Mouse (Mus musculus) heart, embryonic 10.5 days (tissue): ENCODE measurements around the gene C2. TPM values are rescaled to one million over a fixed set of nuclear protein-coding genes. Genes with fewer than 3 reads are reported as not detected.

ENCODE experiments used
- DNase-seq: peaks from one replicate; pipeline ENCODE4 v3.0.0-alpha.2; 2017; ENCODE audit warnings: low spot score
- H3K27ac ChIP-seq: fragments of 300-500 bp; sonication (generic); 2 replicates; pipeline ENCODE4 v1.5.1; 2016; ENCODE audit warnings: mild to moderate bottlenecking
- H3K27me3 ChIP-seq: fragments of 300-500 bp; sonication (generic); 2 replicates; pipeline ENCODE4 v1.6.1; 2016; ENCODE audit warnings: mild to moderate bottlenecking; ENCODE audit not compliant: poor library complexity, insufficient read depth, severe bottlenecking
- H3K36me3 ChIP-seq: fragments of 300-500 bp; sonication (generic); 2 replicates; pipeline ENCODE4 v1.6.1; 2016; ENCODE audit warnings: mild to moderate bottlenecking, moderate library complexity
- H3K4me1 ChIP-seq: fragments of 300-500 bp; sonication (generic); 2 replicates; pipeline ENCODE4 v1.6.1; 2016; ENCODE audit warnings: mild to moderate bottlenecking
- H3K4me3 ChIP-seq: fragments of 300-500 bp; sonication (generic); 2 replicates; pipeline ENCODE4 v1.5.1; 2016; ENCODE audit warnings: mild to moderate bottlenecking, moderate library complexity
- H3K9me3 ChIP-seq: fragments of 300-500 bp; sonication (generic); 2 replicates; pipeline ENCODE4 v1.6.1; 2016; ENCODE audit warnings: mild to moderate bottlenecking, moderate library complexity
- WGBS: fragments of 180-500 bp; shearing (Covaris S2); methylation state at CpG from one replicate; pipeline ENCODE4 v1.1.7; 2016; 5-methylcytosine and 5-hydroxymethylcytosine counted together
- polyA plus RNA-seq: library from polyadenylated mRNA; unstranded; fragments of >200 nt; fragmentation: Nextera tagmentation; extraction: Ambion mirVana; gene quantifications from 2 replicates; pipeline ENCODE4 v1.2.1, GENCODE M21; 2016

The C2 gene
- 0.67 and 1.6 TPM in 2 replicates for polyA plus RNA-seq

- peak; percentile 92 for DNase-seq
- H3K4me1 ChIP-seq: peaks cover 46% of the 10 kb centered on the region
- under 1% methylated on average over 33 of the region's 44 CpGs for WGBS
Measured at GRCm38 (mm10) chr17:34898160-34898586, at the start of gene C2, which contains the start of gene Ehmt2. C2 (minus strand) TSS chr17:34898265. Ehmt2 (plus strand) TSS chr17:34898469.

DNA sequence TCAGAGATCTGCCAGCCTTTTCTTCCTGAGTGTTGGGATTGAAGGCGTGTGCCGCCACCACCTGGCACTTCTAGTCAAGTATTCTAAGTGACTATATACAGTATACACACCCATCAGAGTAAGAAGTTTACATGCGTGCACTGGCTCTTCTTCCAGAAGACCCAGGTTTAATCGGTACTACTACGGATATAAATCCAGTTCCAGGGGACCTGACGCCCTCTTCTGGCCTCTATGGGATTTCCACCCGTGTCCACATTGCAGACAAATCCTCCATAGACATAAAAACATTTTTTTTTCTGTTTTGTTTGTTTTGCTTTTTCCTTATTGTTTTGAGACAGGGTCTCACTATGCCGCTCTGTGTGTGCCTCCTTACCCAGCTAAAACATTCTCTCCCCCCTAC, 49.5 kb upstream of the C2 start:
- Histone ChIP-seq H3K27ac (no peak overlapping the region), H3K9me3 (no peaks in the 10 kb centered on the region), H3K4me3 (no peak overlapping the region), H3K36me3 (peaks cover 24% of the 10 kb centered on the region), H3K27me3 (no peaks in the 10 kb centered on the region), H3K4me1 (peaks cover 12% of the 10 kb centered on the region)
- DNase-seq: no peak
- 30% methylated on average over 8 of the region's 8 CpGs for WGBS

More at GRCm38 (mm10) chr17:34898160-34898586, at the start of gene C2, which contains the start of gene Ehmt2:
- H3K27ac ChIP-seq: peak within 1 kb of the TSS; percentile 99
- no peaks in the 10 kb centered on the region for H3K27me3 ChIP-seq
- H3K36me3 ChIP-seq: peaks cover 30% of the 10 kb centered on the region
- no peaks in the 10 kb centered on the region for H3K9me3 ChIP-seq
- H3K4me3 ChIP-seq: peak within 1 kb of the TSS; percentile 99

DNA sequence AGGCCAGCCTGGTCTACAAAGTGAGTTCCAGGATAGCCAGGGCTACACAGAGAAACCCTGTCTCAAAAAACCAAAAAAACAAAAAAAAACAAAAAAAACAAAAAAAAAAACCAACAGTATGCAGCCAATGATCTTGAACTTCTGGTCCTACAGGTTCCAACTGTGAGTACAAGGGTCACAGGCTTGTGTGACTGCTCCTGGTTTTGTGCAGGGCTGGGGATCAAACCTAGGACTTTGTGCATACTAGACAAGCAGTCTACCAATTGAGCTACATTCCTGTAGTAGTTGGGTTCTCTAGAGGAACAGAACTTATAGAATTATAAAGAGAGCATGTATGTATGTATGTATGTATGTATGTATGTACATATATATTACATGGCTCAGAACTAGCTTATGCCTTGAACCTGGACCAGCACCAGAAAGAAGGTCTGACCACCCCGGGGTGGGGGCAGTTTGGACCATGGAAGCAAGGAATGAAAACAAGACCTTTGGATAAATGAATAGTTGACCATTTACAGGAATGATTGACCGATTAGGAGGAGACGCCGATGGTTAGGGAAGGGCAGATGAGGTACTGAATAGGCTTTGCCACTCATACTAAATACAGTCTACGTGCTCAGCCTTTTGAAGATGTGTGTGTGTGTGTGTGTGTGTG, 48.5 kb upstream of the C2 start:
- WGBS: 92% methylated on average over 5 of the region's 5 CpGs
- Histone ChIP-seq H3K9me3 (no peaks in the 10 kb centered on the region), H3K27ac (no peak overlapping the region), H3K36me3 (peaks cover 23% of the 10 kb centered on the region), H3K4me1 (peaks cover 16% of the 10 kb centered on the region), H3K27me3 (no peaks in the 10 kb centered on the region), H3K4me3 (no peak overlapping the region)
- DNase-seq: no peak

- no peak overlapping the region for H3K4me3 ChIP-seq
- DNase-seq: no peak
- H3K27ac ChIP-seq: no peak overlapping the region
- no peaks in the 10 kb centered on the region for H3K27me3 ChIP-seq
- H3K9me3 ChIP-seq: no peaks in the 10 kb centered on the region
- H3K36me3 ChIP-seq: peaks cover 1% of the 10 kb centered on the region
- peaks cover 7% of the 10 kb centered on the region for H3K4me1 ChIP-seq
Measured at GRCm38 (mm10) chr17:34944362-34944761, 46.3 kb upstream of the C2 start.

- DNase-seq: no peak
Measured at GRCm38 (mm10) chr17:34943128-34943815, 45.2 kb upstream of the C2 start.

DNA sequence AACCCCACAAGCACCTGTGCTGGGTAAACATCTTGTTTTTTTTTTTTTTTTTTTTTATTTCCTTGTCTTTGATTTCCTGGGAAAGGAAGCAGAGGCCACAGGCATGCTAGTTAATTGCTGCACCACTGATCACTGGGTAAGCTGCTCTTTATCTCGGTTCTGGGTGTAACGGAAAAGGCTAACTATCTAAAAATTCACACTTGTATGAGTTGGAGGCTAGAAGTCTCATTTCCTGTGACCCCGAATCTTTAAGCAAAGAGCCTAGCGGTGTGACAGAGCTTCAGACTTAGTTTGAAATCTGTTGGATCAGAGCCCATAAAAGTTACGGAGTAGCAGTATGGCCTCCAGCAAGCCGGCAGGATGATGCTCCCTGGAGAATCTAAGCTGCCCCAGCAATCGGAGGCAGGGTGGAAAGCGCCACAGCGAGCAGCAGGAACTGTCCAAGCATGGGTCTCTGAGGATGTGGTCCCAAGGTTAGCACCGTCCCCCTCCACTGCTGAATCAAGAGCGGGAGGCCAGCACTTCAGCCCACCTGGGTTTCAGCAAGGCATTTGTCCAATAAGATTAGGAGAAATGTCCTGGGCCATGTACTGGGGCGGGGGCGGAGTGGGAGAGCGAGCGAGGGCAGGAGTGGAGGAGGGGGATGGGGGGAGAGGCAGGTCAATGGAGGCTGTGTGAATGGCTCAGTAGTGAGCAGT, 43.4 kb upstream of the C2 start:
- WGBS: 9% methylated on average over 15 of the region's 15 CpGs
- H3K27me3 ChIP-seq: no peaks in the 10 kb centered on the region
- H3K4me3 ChIP-seq: peak overlapping the region; percentile 48
- H3K36me3 ChIP-seq: no peaks in the 10 kb centered on the region
- peak overlapping the region; percentile 71 for H3K27ac ChIP-seq
- no peaks in the 10 kb centered on the region for H3K9me3 ChIP-seq
- DNase-seq: no peak
- peaks cover 7% of the 10 kb centered on the region for H3K4me1 ChIP-seq

More at GRCm38 (mm10) chr17:34943128-34943815, 45.2 kb upstream of the C2 start:
- Histone ChIP-seq H3K27me3 (no peaks in the 10 kb centered on the region), H3K4me3 (no peak overlapping the region), H3K27ac (no peak overlapping the region), H3K36me3 (no peaks in the 10 kb centered on the region), H3K9me3 (no peaks in the 10 kb centered on the region), H3K4me1 (peaks cover 7% of the 10 kb centered on the region)
- 77% methylated on average over 4 of the region's 4 CpGs for WGBS

DNA sequence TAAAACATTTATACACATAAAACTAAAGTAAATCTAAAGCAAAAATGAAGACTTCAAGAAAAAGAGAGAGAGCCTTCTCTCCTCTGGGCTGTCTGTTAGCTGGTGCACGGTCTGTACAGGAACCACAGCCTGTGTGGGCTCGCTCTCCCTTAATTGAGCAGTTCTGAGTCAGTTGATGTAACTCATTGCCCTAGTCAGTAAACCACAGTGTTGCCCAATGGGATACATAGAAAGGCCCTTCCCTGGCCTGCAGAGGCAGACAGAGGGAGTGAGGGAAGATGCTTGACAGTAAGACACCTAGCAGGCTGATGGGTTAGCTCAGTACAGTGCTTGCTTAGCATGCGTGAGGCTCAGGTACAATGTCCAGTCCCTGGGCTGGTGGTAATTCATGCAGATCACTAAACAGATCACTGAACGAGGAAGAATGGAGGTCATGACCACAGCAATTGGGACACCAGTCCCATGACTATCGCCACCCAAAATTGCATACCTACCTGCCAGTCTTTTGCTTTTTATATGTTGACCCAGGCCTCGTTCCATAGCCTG, 40.0 kb upstream of the C2 start:
- no peaks in the 10 kb centered on the region for H3K9me3 ChIP-seq
- H3K36me3 ChIP-seq: peaks cover 23% of the 10 kb centered on the region
- no peak for DNase-seq
- no peaks in the 10 kb centered on the region for H3K27me3 ChIP-seq
- no peak overlapping the region for H3K4me3 ChIP-seq
- peaks cover 20% of the 10 kb centered on the region for H3K4me1 ChIP-seq
- 84% methylated on average over 6 of the region's 6 CpGs for WGBS
- no peak overlapping the region for H3K27ac ChIP-seq

- Histone ChIP-seq H3K27me3 (no peaks in the 10 kb centered on the region), H3K4me1 (peaks cover 21% of the 10 kb centered on the region), H3K27ac (no peak overlapping the region), H3K9me3 (no peaks in the 10 kb centered on the region), H3K4me3 (peak overlapping the region; percentile 5; the same call in 1 of the 2 replicates), H3K36me3 (peaks cover 28% of the 10 kb centered on the region)
- 42% methylated on average over 8 of the region's 8 CpGs for WGBS
- DNase-seq: no peak
Measured at GRCm38 (mm10) chr17:34934830-34935229, 36.8 kb upstream of the C2 start.

DNA sequence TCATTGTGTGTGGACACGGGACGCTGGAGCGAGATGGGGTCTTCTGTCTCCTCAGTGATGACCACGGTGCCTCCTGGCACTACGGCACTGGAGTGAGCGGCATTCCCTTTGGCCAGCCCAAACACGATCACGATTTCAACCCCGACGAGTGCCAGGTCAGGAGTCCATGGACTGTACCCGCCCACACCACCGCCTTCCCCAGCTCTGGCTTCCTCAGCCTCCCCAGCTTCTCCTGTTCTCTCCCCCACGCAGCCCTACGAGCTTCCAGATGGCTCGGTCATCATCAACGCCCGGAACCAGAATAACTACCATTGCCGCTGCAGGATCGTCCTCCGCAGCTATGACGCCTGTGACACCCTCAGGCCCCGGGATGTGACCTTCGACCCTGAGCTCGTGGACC, 36.0 kb upstream of the C2 start:
- Histone ChIP-seq H3K27ac (peak overlapping the region; percentile 7; the same call in 1 of the 2 replicates), H3K36me3 (peaks cover 28% of the 10 kb centered on the region), H3K4me3 (no peak overlapping the region), H3K4me1 (peaks cover 22% of the 10 kb centered on the region), H3K9me3 (no peaks in the 10 kb centered on the region), H3K27me3 (no peaks in the 10 kb centered on the region)
- WGBS: 75% methylated on average over 24 of the region's 24 CpGs
- DNase-seq: no peak

DNA sequence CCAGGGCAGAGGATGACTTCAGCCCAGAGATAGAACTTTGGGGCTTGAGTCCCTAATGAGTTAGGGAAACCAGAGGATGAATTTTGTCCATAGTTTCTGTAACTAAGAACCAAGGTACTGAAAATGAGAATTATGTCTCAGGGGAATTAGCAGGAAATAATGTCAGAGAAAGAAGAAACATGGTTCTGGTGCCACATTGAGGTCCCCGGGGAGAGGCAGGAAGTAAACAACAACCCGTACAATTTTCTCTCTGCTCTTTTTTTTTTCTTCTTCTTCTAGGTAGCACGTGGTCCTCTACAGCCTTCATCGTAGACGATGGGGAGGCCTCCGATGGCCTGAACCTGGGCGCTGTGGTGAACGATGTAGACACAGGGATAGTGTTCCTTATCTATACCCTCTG, 34.2 kb upstream of the C2 start:
- DNase-seq: no peak
- WGBS: 89% methylated on average over 8 of the region's 8 CpGs
- Histone ChIP-seq H3K27me3 (no peaks in the 10 kb centered on the region), H3K4me3 (peak overlapping the region; percentile 78), H3K36me3 (peaks cover 28% of the 10 kb centered on the region), H3K27ac (peak overlapping the region; percentile 87; the same call in 1 of the 2 replicates), H3K9me3 (no peaks in the 10 kb centered on the region), H3K4me1 (peaks cover 28% of the 10 kb centered on the region)

- Histone ChIP-seq H3K27me3 (no peaks in the 10 kb centered on the region), H3K4me3 (peak overlapping the region; percentile 78), H3K9me3 (no peaks in the 10 kb centered on the region), H3K36me3 (peaks cover 28% of the 10 kb centered on the region), H3K27ac (peak overlapping the region; percentile 87), H3K4me1 (peaks cover 28% of the 10 kb centered on the region)
- DNase-seq: no peak
- WGBS: 13% methylated on average over 14 of the region's 14 CpGs
Measured at GRCm38 (mm10) chr17:34931735-34932098, 33.7 kb upstream of the C2 start.

- no peaks in the 10 kb centered on the region for H3K27me3 ChIP-seq
- peaks cover 28% of the 10 kb centered on the region for H3K36me3 ChIP-seq
- peak within 1 kb of the TSS; percentile 78 for H3K4me3 ChIP-seq
- under 1% methylated on average over 38 of the region's 38 CpGs for WGBS
- no peaks in the 10 kb centered on the region for H3K9me3 ChIP-seq
- H3K27ac ChIP-seq: peak within 1 kb of the TSS; percentile 87
- DNase-seq: peak; percentile 99
- H3K4me1 ChIP-seq: peaks cover 28% of the 10 kb centered on the region
Measured at GRCm38 (mm10) chr17:34931061-34931734, 33.1 kb upstream of the C2 start, which contains the start of gene Neu1. Neu1 (plus strand) TSS chr17:34931253.
